Mouse (Mus musculus) intestine, postnatal 0 days (tissue): ENCODE data around the gene Lmbr1. TPM values are rescaled to one million over a fixed set of nuclear protein-coding genes. Genes with fewer than 3 reads are reported as not detected.

Experiments
- ATAC-seq: fragments of 200-750 bp; cut with Nextera tagmentation; 2 replicates; pipeline ENCODE4 v1.8.0; 2017; ENCODE audit warnings: mild to moderate bottlenecking, moderate TSS enrichment, moderate library complexity
- H3K27ac ChIP-seq: fragments of 300-500 bp; sonication (generic); 2 replicates; pipeline ENCODE4 v1.5.1; 2014; ENCODE audit warnings: mild to moderate bottlenecking, low read depth, low read length, moderate library complexity
- H3K27me3 ChIP-seq: fragments of 300-500 bp; sonication (generic); replicated peaks from 2 replicates; pipeline ENCODE4 v1.6.1; 2014; ENCODE audit warnings: low read length, mixed read lengths; ENCODE audit not compliant: control insufficient read depth, insufficient read depth
- H3K36me3 ChIP-seq: fragments of 300-500 bp; sonication (generic); 2 replicates; pipeline ENCODE4 v1.6.1; 2014; ENCODE audit warnings: mild to moderate bottlenecking, moderate library complexity; ENCODE audit not compliant: control insufficient read depth, insufficient read depth
- H3K4me1 ChIP-seq: fragments of 300-500 bp; sonication (generic); replicated peaks from 2 replicates; pipeline ENCODE4 v1.6.1; 2014; ENCODE audit warnings: antibody characterized with exemption, low read length, mixed read lengths; ENCODE audit not compliant: control insufficient read depth, insufficient read depth
- H3K4me2 ChIP-seq: fragments of 300-500 bp; sonication (generic); replicated peaks from 2 replicates; pipeline ENCODE4 v1.6.1; 2014; ENCODE audit warnings: low read depth, mild to moderate bottlenecking, moderate library complexity
- H3K4me3 ChIP-seq: fragments of 300-500 bp; sonication (generic); 2 replicates; pipeline ENCODE4 v1.5.1; 2014; ENCODE audit warnings: low read depth, low read length
- H3K9ac ChIP-seq: fragments of 300-500 bp; sonication (generic); 2 replicates; pipeline ENCODE4 v1.6.1; 2014; ENCODE audit warnings: mild to moderate bottlenecking, low read depth, low read length
- H3K9me3 ChIP-seq: fragments of 300-500 bp; sonication (generic); 2 replicates; pipeline ENCODE4 v1.6.1; 2016; ENCODE audit warnings: mixed run types; ENCODE audit not compliant: control insufficient read depth
- CTCF ChIP-seq: sonication (generic); IDR thresholded peaks from 2 replicates; pipeline ENCODE4 v1.5.1; 2016; ENCODE audit warnings: low read depth, mild to moderate bottlenecking, control low read depth, antibody characterized with exemption, moderate library complexity
- whole genome bisulfite sequencing: fragments of 180-500 bp; shearing (Covaris S2); extraction: QIAGEN DNeasy Blood & Tissue Kit; methylation state at CpG from one replicate; pipeline ENCODE4 v1.1.7; 2014; 5-methylcytosine and 5-hydroxymethylcytosine counted together
- polyA plus RNA-seq: library from polyadenylated mRNA; unstranded; fragments of >200 nt; fragmentation: Nextera tagmentation; extraction: Ambion mirVana; gene quantifications from 2 replicates; pipeline ENCODE4 v1.2.1, GENCODE M21; 2015

Gene Lmbr1
- polyA plus RNA-seq, 1 experiment from 2014 or later: 9.0 TPM

DNA sequence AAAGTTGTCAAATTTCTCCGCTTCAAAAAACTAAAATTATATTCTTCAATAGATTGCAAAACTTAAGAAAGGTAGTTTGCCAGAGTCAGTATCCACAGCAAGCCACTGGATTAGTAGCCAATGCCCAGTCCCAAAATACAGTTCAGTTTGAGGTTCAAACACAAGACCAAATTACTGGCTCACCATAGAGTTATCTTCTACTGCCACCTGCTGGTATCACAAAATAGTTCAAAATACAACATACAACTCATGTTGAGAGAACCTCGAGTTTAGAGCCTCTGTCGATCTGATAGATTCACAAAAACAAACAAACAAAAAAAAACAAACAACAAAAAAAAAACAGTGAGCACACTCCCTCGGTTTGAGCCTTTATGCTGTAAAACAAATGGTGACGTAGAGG lies 42.4 kb downstream of the Lmbr1 start:
- H3K4me3 ChIP-seq: no peak overlapping the region
- no peaks in the 10 kb centered on the region for H3K27me3 ChIP-seq
- WGBS: 51% methylated on average over 5 of the region's 5 CpGs
- no peaks in the 10 kb centered on the region for H3K9me3 ChIP-seq
- H3K36me3 ChIP-seq: no peaks in the 10 kb centered on the region
- H3K27ac ChIP-seq: no peak overlapping the region
- no peak overlapping the region for H3K4me2 ChIP-seq
- ATAC-seq: no peak
- H3K9ac ChIP-seq: no peak overlapping the region
- H3K4me1 ChIP-seq: no peaks in the 10 kb centered on the region
- peak; percentile 70 for TF ChIP-seq CTCF

DNA sequence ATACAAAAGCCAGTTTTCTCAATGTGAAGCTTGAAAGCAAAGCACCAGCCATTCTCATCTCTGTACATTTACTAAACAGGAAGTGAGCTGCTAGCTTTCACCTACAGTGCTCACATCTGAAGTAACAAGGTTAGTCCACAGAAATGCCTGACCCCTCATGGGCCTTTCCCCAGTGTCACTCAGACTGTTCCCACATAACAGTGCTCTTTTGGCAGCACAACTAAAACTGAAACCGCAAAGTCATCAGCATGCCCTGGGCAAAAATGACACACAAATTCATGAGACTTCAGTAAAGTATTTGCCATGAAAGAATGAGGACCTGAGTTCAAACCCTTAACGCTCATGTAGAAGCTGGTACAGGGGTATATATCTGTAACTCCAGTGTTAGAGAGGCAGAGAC lies 55.7 kb downstream of the Lmbr1 start:
- WGBS: 93% methylated on average over 2 of the region's 2 CpGs
- H3K27ac ChIP-seq: no peak overlapping the region
- H3K4me3 ChIP-seq: no peak overlapping the region
- no peaks in the 10 kb centered on the region for H3K27me3 ChIP-seq
- ATAC-seq: no peak
- no peaks in the 10 kb centered on the region for H3K4me1 ChIP-seq
- no peak for TF ChIP-seq CTCF
- no peaks in the 10 kb centered on the region; the same call in 1 of the 2 replicates for H3K36me3 ChIP-seq
- no peak overlapping the region for H3K4me2 ChIP-seq
- no peak overlapping the region for H3K9ac ChIP-seq
- no peaks in the 10 kb centered on the region for H3K9me3 ChIP-seq

DNA sequence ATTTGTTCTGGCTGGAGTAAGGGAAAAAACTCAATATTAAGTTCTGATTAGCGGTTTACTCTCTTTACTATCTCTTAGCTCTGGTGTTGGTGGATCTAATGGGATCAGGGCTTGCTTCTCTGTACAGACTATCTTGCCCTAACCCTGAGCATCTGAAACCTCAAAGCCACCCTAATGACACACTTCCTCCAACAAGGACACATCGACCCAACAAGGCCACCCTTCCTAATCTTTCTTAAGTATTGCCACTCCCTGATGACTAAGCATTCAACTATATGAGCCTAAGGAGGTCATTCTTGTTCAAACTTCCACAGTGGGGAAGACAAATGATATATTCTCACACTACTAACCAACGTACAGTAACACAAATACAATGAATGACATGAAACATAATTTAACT lies 69.0 kb downstream of the Lmbr1 start:
- Histone ChIP-seq H3K9me3 (no peaks in the 10 kb centered on the region), H3K4me2 (no peak overlapping the region), H3K9ac (no peak overlapping the region), H3K4me1 (no peaks in the 10 kb centered on the region), H3K4me3 (no peak overlapping the region), H3K27me3 (no peaks in the 10 kb centered on the region), H3K27ac (no peak overlapping the region), H3K36me3 (peaks cover 5% of the 10 kb centered on the region; the same call in 1 of the 2 replicates)
- no peak for TF ChIP-seq CTCF
- no peak for ATAC-seq
- 55% methylated on average over 3 of the region's 3 CpGs for WGBS

DNA sequence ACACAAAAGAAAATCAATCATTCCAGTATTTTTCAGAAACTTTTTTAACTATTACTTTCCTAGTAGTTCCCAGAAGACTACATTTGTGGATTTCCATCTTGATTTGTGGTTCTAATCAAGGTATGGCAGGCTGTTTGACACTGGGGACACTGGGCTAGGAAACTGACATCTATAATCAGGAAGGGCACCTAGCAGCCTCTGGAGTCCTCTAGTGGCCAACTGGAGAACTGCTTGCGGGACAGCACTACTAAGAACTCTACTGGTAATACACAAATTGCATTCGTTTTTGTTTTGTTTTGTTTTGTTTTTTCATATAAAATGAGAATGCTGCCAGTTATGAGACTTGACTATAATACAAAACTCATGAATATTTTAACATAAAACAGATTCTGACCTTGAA lies 85.0 kb downstream of the Lmbr1 start:
- Histone ChIP-seq H3K27me3 (no peaks in the 10 kb centered on the region), H3K4me2 (no peak overlapping the region), H3K36me3 (peaks cover 3% of the 10 kb centered on the region; the same call in 1 of the 2 replicates), H3K9me3 (no peaks in the 10 kb centered on the region), H3K27ac (no peak overlapping the region), H3K4me1 (no peaks in the 10 kb centered on the region), H3K4me3 (no peak overlapping the region), H3K9ac (no peak overlapping the region)
- no peak for ATAC-seq
- WGBS: 26% methylated on average over 2 of the region's 2 CpGs
- peak; percentile 94 for TF ChIP-seq CTCF

DNA sequence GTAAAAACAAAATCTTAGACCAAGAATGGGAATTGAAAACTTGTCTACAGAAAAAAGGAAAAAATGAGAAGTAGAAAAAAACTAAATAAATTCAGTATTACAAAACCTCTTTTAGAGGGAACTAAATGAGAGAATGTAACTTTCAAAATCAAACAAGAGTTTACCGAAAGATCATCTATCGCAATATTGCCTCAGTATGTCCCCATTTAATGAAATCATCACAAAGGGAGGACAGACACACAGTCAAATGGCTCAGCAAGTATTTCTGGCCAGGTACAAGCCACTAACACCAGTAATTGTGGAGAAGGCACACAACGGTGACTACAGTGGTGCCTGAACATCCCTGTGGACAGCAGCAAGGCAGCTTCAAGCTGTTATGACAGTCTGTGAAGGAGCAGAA lies 88.1 kb downstream of the Lmbr1 start:
- no peak for TF ChIP-seq CTCF
- WGBS: 94% methylated on average over 3 of the region's 3 CpGs

DNA sequence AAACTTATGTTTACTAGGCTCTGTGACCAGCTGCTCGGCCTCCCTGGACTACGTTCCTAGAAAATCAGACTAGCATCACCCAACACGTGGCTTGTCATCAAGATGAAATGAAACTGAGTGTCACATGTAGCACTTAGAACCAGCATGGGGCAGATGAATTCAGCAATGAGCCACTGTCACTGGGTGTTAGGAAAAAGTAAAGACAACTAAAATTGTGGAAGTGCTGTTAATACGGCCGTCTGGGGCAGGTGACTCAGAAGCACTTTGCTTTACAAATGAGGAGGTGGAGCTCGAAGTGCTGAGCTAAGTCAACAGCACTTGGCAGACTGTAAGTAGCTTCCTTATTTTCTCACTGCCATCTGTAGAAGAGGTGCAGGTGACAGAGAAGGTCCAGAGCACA lies 88.5 kb downstream of the Lmbr1 start:
- Histone ChIP-seq H3K27me3 (no peaks in the 10 kb centered on the region), H3K9ac (no peak overlapping the region), H3K9me3 (no peaks in the 10 kb centered on the region), H3K27ac (no peak overlapping the region), H3K4me3 (no peak overlapping the region), H3K36me3 (peaks cover 3% of the 10 kb centered on the region; the same call in 1 of the 2 replicates), H3K4me2 (no peak overlapping the region), H3K4me1 (no peaks in the 10 kb centered on the region)
- ATAC-seq: no peak
- no peak for TF ChIP-seq CTCF
- WGBS: 59% methylated on average over 6 of the region's 6 CpGs

More for the DNA sequence above, 88.1 kb downstream of the Lmbr1 start:
- no peak overlapping the region for H3K4me2 ChIP-seq
- no peak overlapping the region for H3K9ac ChIP-seq
- H3K27ac ChIP-seq: no peak overlapping the region
- H3K27me3 ChIP-seq: no peaks in the 10 kb centered on the region
- no peaks in the 10 kb centered on the region for H3K4me1 ChIP-seq
- H3K36me3 ChIP-seq: peaks cover 3% of the 10 kb centered on the region; the same call in 1 of the 2 replicates
- H3K9me3 ChIP-seq: no peaks in the 10 kb centered on the region
- ATAC-seq: no peak
- H3K4me3 ChIP-seq: no peak overlapping the region

DNA sequence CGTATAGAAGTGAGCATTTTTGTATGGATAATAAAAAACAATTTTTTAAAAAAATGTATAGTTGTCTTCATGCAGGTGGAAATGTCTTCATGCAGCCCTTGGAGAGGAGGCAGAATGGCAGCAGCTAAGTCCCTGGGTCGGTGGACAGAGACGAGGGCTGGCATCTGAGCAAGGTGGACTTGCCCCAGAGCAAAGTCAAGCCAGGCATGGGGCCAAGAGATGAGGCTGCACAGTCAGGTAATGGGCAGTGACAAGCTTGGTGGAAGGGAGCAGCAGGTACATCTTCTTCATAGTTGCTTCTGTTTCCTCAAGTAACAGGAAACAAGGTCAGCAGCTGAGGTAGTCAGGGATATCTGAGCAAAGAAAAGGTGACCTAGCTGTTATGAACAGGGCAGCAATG lies 97.1 kb downstream of the Lmbr1 start:
- no peak overlapping the region for H3K27ac ChIP-seq
- no peak overlapping the region for H3K9ac ChIP-seq
- no peak for TF ChIP-seq CTCF
- no peaks in the 10 kb centered on the region; the same call in 1 of the 2 replicates for H3K36me3 ChIP-seq
- H3K9me3 ChIP-seq: no peaks in the 10 kb centered on the region
- no peak overlapping the region for H3K4me3 ChIP-seq
- no peaks in the 10 kb centered on the region for H3K27me3 ChIP-seq
- 76% methylated on average over 3 of the region's 3 CpGs for WGBS
- ATAC-seq: no peak
- no peak overlapping the region for H3K4me2 ChIP-seq
- no peaks in the 10 kb centered on the region for H3K4me1 ChIP-seq
